Mouse (Mus musculus): ENCODE measurements around the gene Tmed5. TPM values are rescaled to one million over a fixed set of nuclear protein-coding genes. Genes with fewer than 3 reads are reported as not detected.
A peak's percentile ranks its signal among the peaks of the same experiment; 100 is the strongest.

Tmed5 gene
- polyA plus RNA-seq, 1 experiment from 2014 or later: 46.8 TPM

DNA sequence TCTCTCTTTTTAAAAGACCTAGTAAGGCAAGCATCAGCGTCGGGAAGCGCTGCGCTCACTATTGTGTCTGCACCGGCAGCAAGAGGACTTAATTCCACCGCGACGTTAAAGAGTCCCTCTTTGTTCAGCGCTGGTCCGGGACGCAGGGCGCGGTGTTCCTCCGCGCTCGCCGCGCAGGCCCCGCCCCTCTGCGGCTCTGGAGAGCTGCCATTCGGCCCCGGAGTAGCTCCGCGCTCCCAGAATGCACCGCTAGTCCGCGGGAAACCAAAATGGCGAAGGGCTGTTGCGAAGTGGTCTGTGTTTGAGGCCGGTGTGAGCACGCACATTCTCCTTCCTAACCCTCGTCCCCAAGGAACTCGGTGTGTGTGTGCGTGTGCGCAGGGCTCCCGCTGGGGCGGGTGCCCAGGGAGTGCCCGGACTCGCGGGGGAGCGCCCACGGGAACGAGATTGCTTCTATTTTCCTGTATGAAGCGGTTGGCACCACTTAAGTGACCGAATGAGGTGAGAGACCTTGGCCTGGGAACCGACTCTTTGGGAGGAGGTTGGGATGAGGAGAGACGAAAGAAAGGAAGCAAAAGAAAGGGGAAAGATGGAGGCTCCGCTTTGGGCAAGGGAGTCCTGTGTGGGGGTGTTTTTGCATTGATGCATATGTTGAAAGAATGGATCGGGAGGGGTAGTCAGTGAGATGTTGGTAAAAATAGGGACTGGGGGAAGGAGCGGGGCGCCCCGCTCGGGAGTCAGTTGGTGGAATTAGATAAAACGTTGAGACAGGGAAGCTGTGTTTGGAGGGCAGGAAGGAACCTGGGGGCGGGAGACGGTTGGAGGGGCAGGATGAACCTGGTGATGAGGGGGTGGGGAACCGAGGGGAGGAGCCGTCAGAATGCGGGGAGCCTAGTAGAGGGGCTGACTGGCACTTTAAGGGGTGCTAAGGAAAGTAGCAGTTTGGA lies 66.7 kb downstream of the Tmed5 start, which contains the start of gene Mtf2:
TSS of gene Mtf2 (plus strand) at position 210 of the 947 bp plus-strand sequence.
- Histone ChIP-seq H3K9me3 (ENCODE audit: control insufficient read depth, low read length) (no peaks in the 10 kb centered on the region), H3K4me3 (ENCODE audit: low read length) (peak within 1 kb of the TSS; percentile 100), H3K4me1 (ENCODE audit: control insufficient read depth, insufficient read depth, low read length) (no peaks in the 10 kb centered on the region; the same call in 1 of the 2 replicates), H3K4me2 (ENCODE audit: low read depth, low read length) (peak within 1 kb of the TSS; percentile 81), H3K27me3 (replicated peaks; ENCODE audit: control insufficient read depth, insufficient read depth, low read length) (no peaks in the 10 kb centered on the region), H3K36me3 (ENCODE audit: control insufficient read depth, insufficient read depth, low read length) (peaks cover 3% of the 10 kb centered on the region), H3K27ac (ENCODE audit: low read length) (peak within 1 kb of the TSS; percentile 88), H3K9ac (ENCODE audit: low read depth, low read length) (peak within 1 kb of the TSS; percentile 99)
- under 1% methylated on average over 59 of the region's 59 CpGs for WGBS
- peak; percentile 97 for ATAC-seq

DNA sequence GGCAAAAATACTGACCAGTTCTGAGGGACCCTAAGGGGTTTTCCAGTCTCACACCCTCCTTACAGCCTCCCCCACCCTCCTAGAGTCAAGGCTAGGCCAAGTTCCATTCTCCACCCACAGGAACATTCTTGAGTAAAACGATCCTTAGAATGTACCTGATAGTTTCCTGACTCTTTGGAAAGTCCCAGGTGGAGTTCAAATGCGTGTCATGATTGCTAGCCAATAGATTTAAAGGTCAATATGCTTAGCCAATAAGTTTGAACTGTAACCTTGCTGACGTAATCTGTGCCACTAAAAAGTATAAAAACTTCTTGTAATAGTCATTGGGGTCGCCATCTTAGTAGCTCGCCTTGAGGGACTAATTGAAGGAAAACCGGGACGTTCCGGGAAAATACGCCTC lies 72.0 kb downstream of the Tmed5 start:
- WGBS: 95% methylated on average over 9 of the region's 9 CpGs
- no peak overlapping the region for H3K4me2 ChIP-seq (ENCODE audit: low read depth, low read length)
- no peaks in the 10 kb centered on the region for H3K9me3 ChIP-seq (ENCODE audit: control insufficient read depth, low read length)
- H3K9ac ChIP-seq (ENCODE audit: low read depth, low read length): no peak overlapping the region
- H3K4me1 ChIP-seq (ENCODE audit: control insufficient read depth, insufficient read depth, low read length): no peaks in the 10 kb centered on the region
- H3K27me3 ChIP-seq (replicated peaks; ENCODE audit: control insufficient read depth, insufficient read depth, low read length): no peaks in the 10 kb centered on the region
- no peak overlapping the region for H3K4me3 ChIP-seq (ENCODE audit: low read length)
- no peak for ATAC-seq
- H3K27ac ChIP-seq (ENCODE audit: low read length): no peak overlapping the region
- no peaks in the 10 kb centered on the region for H3K36me3 ChIP-seq (ENCODE audit: control insufficient read depth, insufficient read depth, low read length)

Other genes with a start within 250 kb of the Tmed5 start
- 61.6 and 69.3 TPM in 2 replicates for gene Rpl5, start 232.1 kb downstream of the Tmed5 start, polyA plus RNA-seq (2015; fragmentation: Nextera tagmentation; extraction: Ambion mirVana)
- 17.8 and 17.9 TPM in 2 replicates for gene Fam69a, start 145.5 kb downstream of the Tmed5 start, polyA plus RNA-seq (2015; fragmentation: Nextera tagmentation; extraction: Ambion mirVana)
- gene Mtf2, start 66.9 kb downstream of the Tmed5 start, polyA plus RNA-seq (2015; fragmentation: Nextera tagmentation; extraction: Ambion mirVana): 69.1 and 74.9 TPM in 2 replicates
- gene Ccdc18, start 255 bp upstream of the Tmed5 start, polyA plus RNA-seq (2015; fragmentation: Nextera tagmentation; extraction: Ambion mirVana): 5.9 and 7.7 TPM in 2 replicates
- 38.6 and 39.3 TPM in 2 replicates for gene Dr1, start 136.3 kb upstream of the Tmed5 start, polyA plus RNA-seq (2015; fragmentation: Nextera tagmentation; extraction: Ambion mirVana)
- 7.9 and 8.3 TPM in 2 replicates for gene Pigg, start 180.0 kb upstream of the Tmed5 start, polyA plus RNA-seq (2015; fragmentation: Nextera tagmentation; extraction: Ambion mirVana)
- gene Gm42517, start 235.3 kb upstream of the Tmed5 start, polyA plus RNA-seq (2015; fragmentation: Nextera tagmentation; extraction: Ambion mirVana): 0.07 TPM in 1 of 2 replicates, not detected in the other